Mouse (Mus musculus) B cell, adult 2 months (primary cell): ENCODE results near the gene Flad1.
A peak's percentile ranks its signal among the peaks of the same experiment; 100 is the strongest.

Experiments
- DNase-seq, 2 experiments: peaks; one replicate each; pipeline ENCODE4 v3.0.0; 2022

Flad1 gene

DNA sequence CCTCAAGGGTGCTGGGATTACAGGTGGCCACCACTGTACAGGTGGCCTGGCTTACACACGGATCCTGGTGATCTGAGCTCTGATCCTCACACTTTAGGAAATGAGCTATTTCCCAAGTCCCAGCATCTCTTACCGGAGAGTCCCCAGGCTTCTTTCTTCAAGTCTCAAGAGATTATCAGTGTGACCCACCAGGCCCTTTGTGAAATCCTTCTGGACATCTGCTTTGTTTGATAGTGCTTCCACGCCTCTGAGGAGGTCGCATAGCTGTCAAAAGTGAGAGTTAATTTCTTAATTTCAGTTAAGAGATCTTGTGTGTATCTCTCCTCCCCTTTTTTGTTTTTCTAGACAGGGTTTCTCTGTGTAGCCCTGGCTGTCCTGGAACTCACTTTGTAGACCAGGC lies 14.2 kb upstream of the Flad1 start:
- no peak for DNase-seq

DNA sequence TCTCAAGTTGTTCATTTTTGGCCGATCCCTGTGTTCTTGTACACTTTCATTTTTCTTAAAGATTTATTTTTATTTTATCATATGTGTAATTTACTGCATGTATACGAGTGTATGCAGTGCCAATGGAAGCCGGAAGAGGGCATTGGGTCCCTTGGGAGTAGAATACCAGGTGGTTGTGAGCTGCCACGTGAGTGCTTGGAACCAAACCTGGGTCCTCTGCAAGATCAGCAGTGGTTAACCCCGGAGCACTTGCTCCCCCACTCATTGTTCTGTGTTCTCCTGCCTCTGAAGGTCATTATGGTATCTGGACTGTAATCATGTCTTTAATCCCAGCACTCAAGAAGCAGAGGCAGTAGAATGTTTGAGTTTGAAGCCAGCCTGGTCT lies 13.5 kb upstream of the Flad1 start:
- DNase-seq = no peak

DNA sequence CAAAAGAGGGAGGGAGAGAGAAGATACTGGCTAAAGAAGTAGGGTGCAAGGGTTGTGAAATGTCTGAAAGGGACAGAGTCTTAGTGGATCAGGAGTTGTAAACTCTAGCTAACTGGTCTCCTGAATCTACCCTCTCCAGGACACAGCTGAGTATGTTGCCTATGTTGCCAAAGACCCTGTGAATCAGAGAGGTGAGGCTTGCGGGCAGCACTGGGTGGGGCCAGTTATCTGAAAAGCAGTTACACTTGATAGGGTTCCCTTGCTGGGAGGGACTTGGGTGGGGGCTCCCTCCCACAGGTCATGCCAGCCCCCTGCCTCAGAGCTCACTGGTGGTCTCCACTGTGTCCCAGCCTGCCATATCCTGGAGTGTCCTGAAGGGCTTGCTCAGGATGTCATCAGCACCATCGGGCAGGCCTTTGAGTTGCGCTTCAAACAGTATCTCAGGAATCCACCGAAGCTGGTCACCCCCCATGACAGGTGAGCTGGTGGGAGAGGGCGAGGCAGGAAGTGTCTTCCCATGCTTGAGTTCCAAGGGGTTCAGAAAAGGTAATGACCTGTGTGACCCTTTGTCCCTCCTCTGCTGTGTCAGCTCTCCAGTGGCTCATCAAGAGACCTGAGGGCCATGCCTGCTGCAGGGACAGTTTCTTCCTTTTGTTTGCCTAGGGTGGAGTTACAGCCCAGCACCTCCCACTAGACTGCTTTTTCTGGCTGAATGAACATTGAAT lies 12.9 kb upstream of the Flad1 start:
- DNase-seq = no peak

DNA sequence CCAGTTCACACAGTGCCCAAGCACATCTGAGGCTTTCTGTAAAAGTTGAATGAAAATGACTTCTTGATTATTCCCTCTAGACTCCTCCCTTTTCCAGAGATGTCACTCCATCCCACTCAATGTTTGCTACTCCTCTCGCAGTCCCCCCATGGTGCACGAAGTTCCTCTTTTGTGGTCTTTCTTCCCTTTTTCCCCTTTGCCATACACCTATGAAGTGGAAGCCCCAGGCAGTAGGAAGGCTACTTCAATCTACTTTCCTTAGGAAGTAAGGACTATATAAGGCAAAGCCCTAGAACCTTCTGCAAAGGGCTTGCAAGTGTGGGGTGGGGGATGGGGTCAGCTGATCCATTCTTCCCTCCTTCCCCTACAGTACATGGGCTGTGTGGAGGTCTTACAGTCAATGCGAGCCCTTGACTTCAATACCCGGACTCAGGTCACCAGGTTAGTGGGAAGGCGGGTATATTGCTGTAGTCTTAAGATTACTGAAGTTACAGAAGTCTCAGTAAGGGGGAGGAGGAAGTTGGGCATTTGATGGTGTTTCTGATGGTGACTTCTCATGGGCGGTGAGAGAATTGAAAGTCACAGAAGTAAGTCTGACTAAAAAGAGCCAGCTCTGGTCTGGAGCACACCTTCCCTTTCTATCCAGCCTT lies 11.0 kb upstream of the Flad1 start:
- no peak for DNase-seq

GRCm38 (mm10) chr3:89421810-89422473 lies 10.3 kb upstream of the Flad1 start:
- no peak for DNase-seq

- DNase-seq = no peak
These were observed 9.5 kb upstream of the Flad1 start for GRCm38 (mm10) chr3:89421002-89421774.

DNA sequence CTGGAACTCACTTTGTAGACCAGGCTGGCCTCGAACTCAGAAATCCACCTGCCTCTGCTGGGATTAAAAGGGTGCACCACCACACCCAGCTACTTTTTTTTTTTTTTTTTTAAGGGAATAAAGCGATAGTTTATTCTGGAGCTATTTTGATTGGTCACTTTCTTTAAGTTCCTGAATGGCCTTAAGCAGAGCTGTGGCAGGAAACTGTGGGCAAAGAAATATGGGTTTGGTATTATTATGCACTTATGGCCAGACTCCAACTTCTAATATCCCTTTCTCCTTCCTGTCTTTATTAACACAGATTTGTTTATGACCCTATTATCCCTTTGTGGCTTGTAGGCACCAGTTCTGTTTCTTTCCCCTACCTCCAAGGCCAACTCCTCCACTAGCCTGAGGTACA lies 8.8 kb upstream of the Flad1 start:
- no peak for DNase-seq

DNA sequence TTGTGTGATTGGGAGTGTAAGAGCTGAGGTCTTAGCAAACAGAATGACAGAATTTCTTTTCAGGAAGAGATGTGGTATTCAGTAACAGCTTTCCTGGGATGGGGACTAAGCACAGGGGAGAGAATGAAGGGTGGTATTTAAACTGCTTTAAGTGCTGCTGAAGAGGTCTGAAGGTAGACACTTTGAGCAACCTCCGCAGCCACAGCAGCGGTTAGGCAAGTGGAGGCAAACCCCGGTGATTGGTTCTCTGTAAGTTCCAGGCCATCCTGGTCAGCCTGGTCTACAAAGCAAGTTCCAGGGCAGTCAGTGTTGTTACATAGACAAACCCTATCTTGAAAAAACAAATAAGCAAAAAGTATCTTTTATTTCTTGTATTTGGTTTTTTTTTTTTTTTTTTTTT lies 8.3 kb upstream of the Flad1 start:
- no peak for DNase-seq

DNA sequence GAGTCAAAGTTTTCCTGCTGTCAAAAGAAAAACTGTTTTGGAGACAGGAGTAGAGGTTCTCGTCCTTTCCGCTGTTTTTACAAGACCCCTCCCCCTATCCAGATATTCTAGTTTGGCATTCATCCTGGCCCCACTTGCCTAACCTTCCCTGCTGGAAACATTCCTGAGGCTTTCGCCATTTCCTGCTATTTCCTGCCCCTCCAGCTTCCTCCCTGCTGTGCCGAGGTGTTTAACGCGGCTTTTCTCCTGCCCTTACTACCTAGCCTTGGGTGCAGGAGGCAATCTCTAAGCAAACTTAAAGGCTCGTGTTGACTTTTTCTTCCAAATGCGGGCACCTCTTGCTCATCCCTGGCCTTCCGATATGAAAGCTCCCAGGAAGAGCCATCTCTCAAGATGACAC lies 7.9 kb upstream of the Flad1 start:
- no peak for DNase-seq

- DNase-seq = no peak
These were observed 7.2 kb upstream of the Flad1 start for GRCm38 (mm10) chr3:89418861-89419250.

DNA sequence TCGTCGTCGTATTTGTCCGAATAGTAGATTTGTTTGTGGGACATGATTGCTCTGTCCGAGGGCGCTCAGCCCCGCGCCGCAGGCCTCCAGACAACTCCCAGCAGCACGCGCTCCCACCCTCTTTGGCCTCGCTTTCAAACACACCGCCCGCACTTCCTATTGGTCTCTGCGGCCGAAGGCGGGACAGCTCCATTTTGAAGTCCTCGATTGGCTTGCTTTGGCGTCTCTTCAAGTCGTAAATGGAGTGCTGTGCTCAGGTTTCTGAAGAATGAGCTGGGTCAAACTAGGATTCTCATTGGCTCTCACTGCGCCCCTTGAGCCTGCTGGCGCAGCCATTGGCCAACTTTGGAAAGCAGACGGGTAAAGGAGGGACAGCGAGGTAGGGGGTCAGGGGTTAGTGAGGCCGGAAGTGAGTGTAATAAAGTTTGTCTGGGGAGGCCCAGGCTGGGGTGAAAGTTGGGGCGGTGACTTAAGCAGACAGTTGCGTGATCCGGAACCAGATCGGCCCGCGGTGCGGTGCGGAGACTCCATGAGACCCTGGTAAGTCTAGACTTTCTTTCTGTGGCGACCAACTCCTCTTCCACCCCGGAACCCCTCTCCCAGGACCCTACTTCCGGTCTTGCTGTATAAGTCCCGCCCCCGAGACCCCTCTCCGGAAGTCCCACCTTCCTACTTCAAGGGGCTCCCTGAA lies 6.6 kb upstream of the Flad1 start, which contains the start of the genes Cks1b and Shc1:
TSS of gene Cks1b (minus strand) at position 214 of the 691 bp plus-strand sequence.
TSS of gene Shc1 (plus strand) at position 274 of the 691 bp plus-strand sequence.
- DNase-seq = peak; percentile 86 to 89

GRCm38 (mm10) chr3:89417840-89418169 lies 6.1 kb upstream of the Flad1 start:
- no peak for DNase-seq

- DNase-seq = no peak
These were observed 5.5 kb upstream of the Flad1 start for GRCm38 (mm10) chr3:89417131-89417530.

- DNase-seq = no peak
These were observed 4.5 kb upstream of the Flad1 start for GRCm38 (mm10) chr3:89416158-89416557.

DNA sequence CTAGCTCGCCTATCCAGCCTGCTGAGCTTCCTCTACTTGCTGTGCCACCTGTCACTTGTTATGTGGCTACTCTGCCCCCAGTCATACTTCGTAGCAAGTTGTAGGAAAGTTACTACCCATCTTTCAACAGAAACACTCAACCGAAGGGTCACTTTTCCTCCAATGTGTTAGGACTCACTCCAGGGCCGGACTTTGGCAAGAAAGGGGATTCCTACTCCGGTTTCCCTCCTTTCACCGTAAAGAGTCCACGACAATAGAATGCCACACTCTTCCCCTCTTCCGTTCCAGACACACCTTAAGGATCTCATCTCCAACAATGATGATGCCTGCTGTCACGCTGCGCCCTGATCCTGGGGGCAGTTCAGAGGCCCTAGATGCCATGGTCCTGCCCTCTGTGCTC lies 806 bp downstream of the Flad1 start:
- DNase-seq = no peak

- no peak for DNase-seq
These were observed 2.0 kb downstream of the Flad1 start for GRCm38 (mm10) chr3:89409701-89410100.

GRCm38 (mm10) chr3:89408448-89408847 lies 3.2 kb downstream of the Flad1 start:
- no peak for DNase-seq

DNA sequence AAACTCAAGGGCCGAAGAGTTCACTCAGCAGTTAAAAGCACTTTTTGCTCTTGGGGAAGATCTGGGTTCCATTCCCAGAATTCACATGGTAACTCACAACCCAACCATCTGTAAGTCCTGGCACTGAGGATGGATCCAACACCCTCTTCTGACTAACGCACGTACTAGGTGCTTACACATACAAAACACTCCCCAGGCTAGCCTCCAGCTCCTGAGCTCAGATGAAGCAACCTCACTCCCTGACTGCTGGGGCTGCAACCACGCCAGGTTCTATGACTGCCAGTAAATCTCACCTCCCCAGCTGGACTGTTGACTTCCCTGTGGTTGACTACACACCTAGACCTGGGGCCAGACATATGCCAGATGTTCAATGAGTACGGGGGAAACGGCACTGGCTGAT lies 4.8 kb downstream of the Flad1 start:
- no peak for DNase-seq

GRCm38 (mm10) chr3:89402693-89403092 lies 9.0 kb downstream of the Flad1 start, which contains the start of gene Lenep:
Lenep (minus strand) TSS chr3:89402793.
- DNase-seq = no peak

DNA sequence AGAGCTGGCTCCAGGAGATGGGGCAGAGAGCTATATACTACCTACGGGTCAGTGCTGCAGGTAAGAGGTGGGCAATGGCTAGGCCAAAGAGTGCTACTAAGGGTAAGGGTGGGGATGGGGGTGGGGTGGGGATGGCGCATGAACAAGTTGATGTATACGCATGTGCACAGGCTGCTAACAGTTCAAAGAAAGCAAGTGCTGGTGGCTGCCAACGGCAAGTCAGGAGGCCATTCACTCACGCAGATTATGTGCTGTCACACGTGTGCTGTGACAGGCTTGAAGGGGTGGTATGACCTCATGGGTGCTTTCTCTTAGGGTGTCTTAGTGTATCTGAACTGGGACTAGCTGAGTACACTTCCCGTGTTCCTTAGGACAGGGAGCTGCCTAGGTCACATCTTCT lies 10.3 kb downstream of the Flad1 start:
- no peak for DNase-seq

DNA sequence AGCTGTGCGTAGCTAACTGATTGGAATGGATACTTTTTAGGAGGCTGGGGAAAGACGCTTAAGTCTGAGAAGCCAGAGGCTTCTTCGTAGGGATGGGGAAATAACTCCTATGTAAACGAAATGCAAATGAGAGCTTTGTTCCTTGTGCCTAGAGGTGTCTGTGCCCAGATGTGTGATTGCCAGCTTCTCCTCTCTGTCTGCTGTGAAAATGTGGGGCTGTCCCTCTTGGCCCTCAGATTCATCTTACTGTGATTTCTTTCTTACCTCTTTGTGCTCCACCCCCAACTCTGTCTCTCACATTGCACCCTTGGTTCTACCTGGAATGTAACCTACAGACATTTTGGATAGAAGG lies 15.0 kb downstream of the Flad1 start:
- no peak for DNase-seq

- peak; percentile 65 to 67 for DNase-seq
These were observed 15.6 kb downstream of the Flad1 start for GRCm38 (mm10) chr3:89395806-89396653.
